ENCODE assay signal across 10 mouse cellular contexts in genomic region chr10:78272932-78273331, GRCm38 (mm10). TPM values are rescaled to one million over a fixed set of nuclear protein-coding genes. Genes with fewer than 3 reads are reported as not detected.
DNase-seq lines count a peak whose midpoint lies in the region; ATAC-seq and TF ChIP-seq lines count a peak whose summit lies in the region.
"Had no signal": no experiment of that assay in that cellular context is flagged by ENCODE, and none has a peak within 500 bp of the region (broad histone marks: within the 10 kb centered on the region; RNA-seq: fewer than 3 reads in every experiment).

No protein-coding gene starts in this region.

- DNase-seq in ES-CJ7 (ENCODE audit: low read depth, low spot score) (peak; percentile 65), MEL (ENCODE audit: low read depth, low spot score) (peak; percentile 80)
- no peak for DNase-seq in lung, postnatal 0 days (ENCODE audit: low spot score)
- no peak for DNase-seq in embryonic facial prominence, embryonic 10.5 days (ENCODE audit: low spot score)
- no peak for DNase-seq in forebrain, embryonic 10.5 days (ENCODE audit: extremely low spot score, low spot score)
- no peak for DNase-seq in neural tube, embryonic 10.5 days (ENCODE audit: extremely low spot score, low spot score)
- DNase-seq: cerebellum, adult 9-11 months; kidney, adult 18-20 months; right cerebral cortex, postnatal 25 days had no signal

- no peak for TF ChIP-seq POLR2A in MEL (IDR thresholded peaks at IDR 0.05; ENCODE audit: control insufficient read depth in 1 of 2, insufficient read depth in 1 of 2, low read depth in 1 of 2, low read length in 2 of 2, poor library complexity in 1 of 2)

- H3K9me3 ChIP-seq in MEL (replicated peaks; ENCODE audit: insufficient read depth, low read length): no peaks in the 10 kb centered on the region
- H3K9me3 ChIP-seq in heart, embryonic 15.5 days (replicated peaks): no peaks in the 10 kb centered on the region
- no peaks in the 10 kb centered on the region for H3K9me3 ChIP-seq in lung, postnatal 0 days (ENCODE audit: low read length)
- no peaks in the 10 kb centered on the region for H3K9me3 ChIP-seq in embryonic facial prominence, embryonic 10.5 days
- no peaks in the 10 kb centered on the region for H3K9me3 ChIP-seq in forebrain, embryonic 10.5 days

- H3K36me3 ChIP-seq in MEL (ENCODE audit: control insufficient read depth in 1 of 2, insufficient read depth in 2 of 2, low read length in 2 of 2): 0 out of 4 replicates have a peak, but pooled peaks cover 0 to 3% of the 10 kb centered on the region in 2 experiments
- peaks cover 28% of the 10 kb centered on the region; the same call in 1 of the 2 replicates for H3K36me3 ChIP-seq in heart, embryonic 15.5 days
- H3K36me3 ChIP-seq in lung, postnatal 0 days (ENCODE audit: insufficient read depth, low read length): peaks cover 19% of the 10 kb centered on the region; the same call in 1 of the 2 replicates
- H3K36me3 ChIP-seq in embryonic facial prominence, embryonic 10.5 days (replicated peaks): peaks cover 49% of the 10 kb centered on the region
- peaks cover 55% of the 10 kb centered on the region for H3K36me3 ChIP-seq in forebrain, embryonic 10.5 days (replicated peaks)

- no peak overlapping the region for H3K4me2 ChIP-seq in heart, embryonic 15.5 days
- no peak overlapping the region for H3K4me2 ChIP-seq in lung, postnatal 0 days (replicated peaks; ENCODE audit: low read depth, low read length)

- H3K27ac ChIP-seq in MEL (ENCODE audit: control insufficient read depth, low read depth, low read length): no peak overlapping the region
- no peak overlapping the region for H3K27ac ChIP-seq in heart, embryonic 15.5 days
- H3K27ac ChIP-seq in lung, postnatal 0 days (ENCODE audit: low read length): no peak overlapping the region
- no peak overlapping the region for H3K27ac ChIP-seq in embryonic facial prominence, embryonic 10.5 days (replicated peaks)
- no peak overlapping the region for H3K27ac ChIP-seq in forebrain, embryonic 10.5 days

- H3K4me1 ChIP-seq in MEL (ENCODE audit: control insufficient read depth in 1 of 2, insufficient read depth in 2 of 2, low read length in 2 of 2): peaks cover 0 to 3% of the 10 kb centered on the region in 2 experiments; a peak in 3 of 4 replicates
- H3K4me1 ChIP-seq in heart, embryonic 15.5 days (replicated peaks): peaks cover 15% of the 10 kb centered on the region
- no peaks in the 10 kb centered on the region for H3K4me1 ChIP-seq in lung, postnatal 0 days (ENCODE audit: insufficient read depth, low read depth, low read length)
- H3K4me1 ChIP-seq in embryonic facial prominence, embryonic 10.5 days: peaks cover 7% of the 10 kb centered on the region
- H3K4me1 ChIP-seq in forebrain, embryonic 10.5 days: peaks cover 16% of the 10 kb centered on the region

- TF ChIP-seq RAD21 in MEL (IDR thresholded peaks at IDR 0.05; ENCODE audit: low read depth, low read length): no peak

- TF ChIP-seq EP300 in MEL (IDR thresholded peaks at IDR 0.05; ENCODE audit: low read depth in 1 of 2, low read length in 2 of 2): no peak
- no peak for TF ChIP-seq EP300 in lung, postnatal 0 days (IDR thresholded peaks at IDR 0.05)

- ATAC-seq in heart, embryonic 15.5 days (replicated peaks; ENCODE audit: insufficient number of reproducible peaks, insufficient read depth, low FRiP score, low read depth): peak; percentile 57
- peak; percentile 66 for ATAC-seq in lung, postnatal 0 days

- WGBS in heart, embryonic 15.5 days: 14% methylated on average over 9 of the region's 9 CpGs
- 33% methylated on average over 7 of the region's 9 CpGs for WGBS in lung, postnatal 0 days
- 28% methylated on average over 8 of the region's 9 CpGs for WGBS in embryonic facial prominence, embryonic 10.5 days
- 15% methylated on average over 8 of the region's 9 CpGs for WGBS in forebrain, embryonic 10.5 days

- H3K9ac ChIP-seq in MEL (ENCODE audit: control insufficient read depth, low read depth, low read length, poor library complexity, severe bottlenecking): peak overlapping the region; percentile 23
- H3K9ac ChIP-seq in heart, embryonic 15.5 days: no peak overlapping the region
- no peak overlapping the region for H3K9ac ChIP-seq in lung, postnatal 0 days (replicated peaks; ENCODE audit: low read depth)

- no peak for TF ChIP-seq CTCF in MEL (IDR thresholded peaks at IDR 0.05 in 2 of 3, conservative IDR thresholded peaks at IDR 0.05 in 1 of 3; ENCODE audit: control insufficient read depth in 1 of 3, insufficient read depth in 1 of 3, low read depth in 2 of 3, low read length in 3 of 3, poor library complexity in 1 of 3, severe bottlenecking in 1 of 3)
- no peak for TF ChIP-seq CTCF in lung, postnatal 0 days (IDR thresholded peaks at IDR 0.05)

- peaks cover 0 to 2% of the 10 kb centered on the region in 2 experiments; a peak in 2 of 4 replicates for H3K27me3 ChIP-seq in MEL (ENCODE audit: control insufficient read depth in 1 of 2, insufficient read depth in 2 of 2, low read length in 2 of 2)
- no peaks in the 10 kb centered on the region for H3K27me3 ChIP-seq in heart, embryonic 15.5 days
- no peaks in the 10 kb centered on the region for H3K27me3 ChIP-seq in lung, postnatal 0 days (replicated peaks; ENCODE audit: insufficient read depth, low read length)
- no peaks in the 10 kb centered on the region for H3K27me3 ChIP-seq in embryonic facial prominence, embryonic 10.5 days (replicated peaks; ENCODE audit: low read depth, poor library complexity, severe bottlenecking)
- H3K27me3 ChIP-seq in forebrain, embryonic 10.5 days (ENCODE audit: poor library complexity, severe bottlenecking): no peaks in the 10 kb centered on the region

- no peak overlapping the region; a peak in 1 of 4 replicates for H3K4me3 ChIP-seq in MEL (ENCODE audit: control insufficient read depth in 1 of 2, insufficient read depth in 1 of 2, low read depth in 2 of 2, low read length in 2 of 2)
- no peak overlapping the region for H3K4me3 ChIP-seq in heart, embryonic 15.5 days
- H3K4me3 ChIP-seq in lung, postnatal 0 days (ENCODE audit: low read depth, low read length): no peak overlapping the region
- no peak overlapping the region for H3K4me3 ChIP-seq in embryonic facial prominence, embryonic 10.5 days
- H3K4me3 ChIP-seq in forebrain, embryonic 10.5 days: no peak overlapping the region

- H3K79me2 ChIP-seq in MEL (ENCODE audit: control insufficient read depth, insufficient read depth, low read length, poor library complexity): no peaks in the 10 kb centered on the region

TF ChIP-seq in MEL, 35 proteins besides CTCF, POLR2A, EP300 and RAD21:
- no peak for TF ChIP-seq MEF2A (IDR thresholded peaks at IDR 0.05; ENCODE audit: extremely low read depth, insufficient replicate concordance, low read depth, low read length, poor library complexity, severe bottlenecking)
- TF ChIP-seq MAZ (IDR thresholded peaks at IDR 0.05; ENCODE audit: low read depth, low read length): peak; percentile 90; the same call in 1 of the 2 replicates
- 0 out of 2 replicates have a peak, but pooled peaks have one; percentile 25 for TF ChIP-seq GATA1 (IDR thresholded peaks at IDR 0.05; ENCODE audit: low read depth, low read length)

RNA-seq across cellular contexts. Expression of gene Trappc10, which starts 28.5 kb away (rescaled TPM):
- 26.0 and 26.1 TPM in 2 replicates for total RNA-seq in MEL (2012; rRNA removed)
- polyA plus RNA-seq in MEL (2012; ENCODE audit: insufficient read depth in 1 of 2, insufficient read length in 2 of 2, low read depth in 1 of 2, low replicate concordance in 2 of 2, missing spikeins in 1 of 2): 10 to 100 TPM in 1 of 2 experiments, not detected in 1; 35.5 TPM
- 10.2 and 10.8 TPM in 2 replicates for polyA plus RNA-seq in heart, embryonic 15.5 days (2015; fragmentation: Nextera tagmentation; extraction: Ambion mirVana)
- 19.2 and 19.9 TPM in 2 replicates for polyA plus RNA-seq in lung, postnatal 0 days (2015; fragmentation: Nextera tagmentation; extraction: Ambion mirVana)
- 8.1 and 10.2 TPM in 2 replicates for polyA plus RNA-seq in embryonic facial prominence, embryonic 10.5 days (2016; fragmentation: Nextera tagmentation; extraction: Ambion mirVana)
- 8.1 and 9.7 TPM in 2 replicates for polyA plus RNA-seq in forebrain, embryonic 10.5 days (2016; fragmentation: Nextera tagmentation; extraction: Ambion mirVana)

Comparison
In these comparisons a context has a peak if more than half of its experiments do, and no peak if none do; other contexts are left out.
1. DNase-seq: peak in ES-CJ7 (single experiment) and MEL (single experiment); none in lung, postnatal 0 days (single experiment), embryonic facial prominence, embryonic 10.5 days (single experiment), forebrain, embryonic 10.5 days (single experiment) and neural tube, embryonic 10.5 days (single experiment).